Mouse (Mus musculus) liver, embryonic 15.5 days (tissue): ENCODE data around the gene Mark4. TPM values are rescaled to one million over a fixed set of nuclear protein-coding genes. Genes with fewer than 3 reads are reported as not detected.
A peak's percentile ranks its signal among the peaks of the same experiment; 100 is the strongest.

Experiments
- ATAC-seq: fragments of 200-750 bp; cut with Nextera tagmentation; 2 replicates; pipeline ENCODE4 v1.8.0; 2017; ENCODE audit warnings: moderate number of reproducible peaks, mild to moderate bottlenecking, moderate library complexity; ENCODE audit not compliant: insufficient read depth
- H3K27ac ChIP-seq: fragments of 300-500 bp; sonication (generic); replicated peaks from 2 replicates; pipeline ENCODE4 v1.5.1; 2015; ENCODE audit warnings: mild to moderate bottlenecking, inconsistent platforms
- H3K27me3 ChIP-seq: fragments of 300-500 bp; sonication (generic); 2 replicates; pipeline ENCODE4 v1.6.1; 2015; ENCODE audit warnings: mild to moderate bottlenecking, inconsistent platforms
- H3K36me3 ChIP-seq: fragments of 300-500 bp; sonication (generic); replicated peaks from 2 replicates; pipeline ENCODE4 v1.6.1; 2015; ENCODE audit warnings: moderate library complexity, mild to moderate bottlenecking, inconsistent platforms
- H3K4me1 ChIP-seq: fragments of 300-500 bp; sonication (generic); replicated peaks from 2 replicates; pipeline ENCODE4 v1.6.1; 2015; ENCODE audit warnings: inconsistent platforms
- H3K4me2 ChIP-seq: fragments of 300-500 bp; sonication (generic); 2 replicates; pipeline ENCODE4 v1.6.1; 2015; ENCODE audit warnings: moderate library complexity, mild to moderate bottlenecking, inconsistent platforms
- H3K4me3 ChIP-seq: fragments of 300-500 bp; sonication (generic); replicated peaks from 2 replicates; pipeline ENCODE4 v1.5.1; 2015; ENCODE audit warnings: mild to moderate bottlenecking, inconsistent platforms
- H3K9ac ChIP-seq: fragments of 300-500 bp; sonication (generic); 2 replicates; pipeline ENCODE4 v1.6.1; 2015; ENCODE audit warnings: moderate library complexity, mild to moderate bottlenecking, inconsistent platforms
- H3K9me3 ChIP-seq: fragments of 300-500 bp; sonication (generic); replicated peaks from 2 replicates; pipeline ENCODE4 v1.6.1; 2016; ENCODE audit warnings: inconsistent platforms
- WGBS: fragments of 180-500 bp; shearing (Covaris S2); methylation state at CpG from one replicate; pipeline ENCODE4 v1.1.7; 2015; ENCODE audit warnings: mixed read lengths; ENCODE audit not compliant: insufficient replicate concordance; 5-methylcytosine and 5-hydroxymethylcytosine counted together
- microRNA counts: library from miRNA; unstranded; fragments of <30 nt; microRNA quantifications from one replicate; lab custom pipeline; 2016
- microRNA-seq: library from miRNA; unstranded; fragments of <30 nt; microRNA quantifications from one replicate; pipeline ENCODE4, GENCODE M21; 2016
- polyA plus RNA-seq: library from polyadenylated mRNA; unstranded; fragments of >200 nt; fragmentation: Nextera tagmentation; extraction: Ambion mirVana; gene quantifications from 2 replicates; pipeline ENCODE4 v1.2.1, GENCODE M21; 2015

Mark4 gene
- polyA plus RNA-seq, 1 experiment from 2014 or later = 1.2 TPM

DNA sequence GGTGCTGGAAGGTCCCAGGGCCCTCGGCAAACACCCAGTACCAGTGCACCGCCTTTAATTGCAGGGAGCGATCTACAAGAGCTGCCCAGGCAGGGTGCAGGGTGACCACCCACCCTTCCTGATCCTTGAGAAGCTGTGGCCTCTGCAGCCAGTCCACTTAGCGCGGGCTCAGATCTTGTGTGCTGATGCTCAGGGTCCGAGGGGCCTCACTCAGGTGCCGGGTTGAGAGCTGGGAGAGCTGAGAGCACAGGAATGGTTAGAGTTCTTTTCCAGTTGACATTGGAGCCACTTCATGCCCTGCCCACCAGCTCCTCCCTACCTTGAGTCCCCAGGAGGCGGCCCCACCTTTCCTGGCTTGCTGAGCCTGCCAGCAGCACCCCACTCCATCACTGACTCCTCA lies 64.1 kb downstream of the Mark4 start:
- no peak overlapping the region for H3K9ac ChIP-seq
- WGBS = 85% methylated on average over 8 of the region's 8 CpGs
- no peak for ATAC-seq

DNA sequence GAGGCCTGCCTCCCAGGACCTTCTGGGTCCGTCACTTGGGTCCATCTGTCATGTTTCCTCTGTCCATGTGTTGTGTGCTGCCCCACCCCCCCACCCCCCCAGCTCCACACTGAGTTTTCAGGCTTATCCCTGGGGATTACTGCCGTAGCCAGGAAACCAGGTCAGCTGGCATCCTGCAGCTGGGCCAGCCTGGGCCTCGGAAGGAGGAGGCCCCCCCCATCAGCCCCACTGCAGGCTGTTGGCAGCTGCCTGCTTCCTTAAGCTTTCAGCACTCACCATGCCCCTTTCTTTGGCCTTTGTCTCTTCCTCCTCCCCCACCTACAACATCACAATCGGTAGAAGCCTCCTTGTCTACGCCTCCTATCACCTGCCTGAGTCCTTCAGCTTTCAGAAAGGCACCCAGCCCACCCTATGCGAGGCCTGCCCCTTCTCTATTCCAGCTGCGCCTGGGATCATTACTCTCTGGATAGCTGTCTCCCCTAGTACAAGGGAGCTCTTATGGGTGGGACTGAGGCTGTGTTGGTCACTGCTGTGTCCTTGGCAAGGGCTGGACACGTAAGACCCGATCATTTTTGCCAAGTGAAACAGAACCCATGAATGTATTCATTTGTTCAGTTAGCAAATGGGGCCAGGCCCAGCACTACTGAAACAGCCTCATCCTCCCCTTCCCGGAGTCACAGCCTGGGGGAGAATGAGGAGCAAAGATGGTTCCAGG lies 69.8 kb downstream of the Mark4 start:
- Histone ChIP-seq H3K9me3 (no peaks in the 10 kb centered on the region), H3K4me2 (no peak overlapping the region), H3K27me3 (no peaks in the 10 kb centered on the region), H3K4me3 (no peak overlapping the region), H3K36me3 (peaks cover 92% of the 10 kb centered on the region), H3K9ac (no peak overlapping the region), H3K4me1 (0 out of 2 replicates have a peak, but pooled peaks cover 8% of the 10 kb centered on the region), H3K27ac (no peak overlapping the region)
- no peak for ATAC-seq
- 75% methylated on average over 10 of the region's 10 CpGs for whole genome bisulfite sequencing

More for the DNA sequence above, 64.1 kb downstream of the Mark4 start:
- peaks cover 8% of the 10 kb centered on the region for H3K27me3 ChIP-seq
- no peak overlapping the region for H3K4me3 ChIP-seq
- no peaks in the 10 kb centered on the region for H3K9me3 ChIP-seq
- H3K27ac ChIP-seq = no peak overlapping the region
- H3K4me1 ChIP-seq = peaks cover 4% of the 10 kb centered on the region; the same call in 1 of the 2 replicates
- H3K36me3 ChIP-seq = peaks cover 58% of the 10 kb centered on the region
- no peak overlapping the region for H3K4me2 ChIP-seq

DNA sequence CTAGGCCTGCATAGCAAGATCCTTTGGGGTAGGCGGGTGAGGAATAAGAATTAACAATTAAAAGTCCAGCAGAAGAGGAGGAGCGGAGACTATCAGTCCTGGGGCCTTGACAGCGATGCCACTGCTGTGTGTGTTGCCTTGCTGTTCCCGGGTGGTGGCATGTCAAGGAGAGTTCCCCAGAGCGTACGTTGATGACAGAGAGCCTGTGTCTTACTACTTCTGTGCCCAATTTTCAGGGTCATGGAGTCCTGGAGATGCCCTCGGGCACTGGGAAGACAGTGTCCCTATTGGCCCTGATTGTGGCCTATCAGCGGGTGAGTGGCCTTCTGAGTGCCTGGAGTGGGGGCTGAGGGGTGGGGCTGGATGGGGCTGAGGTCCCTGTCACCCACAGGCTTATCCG lies 74.9 kb downstream of the Mark4 start:
- peaks cover 30% of the 10 kb centered on the region for H3K4me1 ChIP-seq
- peaks cover 42% of the 10 kb centered on the region for H3K36me3 ChIP-seq
- H3K9ac ChIP-seq = no peak overlapping the region
- H3K27ac ChIP-seq = no peak overlapping the region
- no peak for ATAC-seq
- no peaks in the 10 kb centered on the region for H3K9me3 ChIP-seq
- H3K27me3 ChIP-seq = no peaks in the 10 kb centered on the region
- H3K4me3 ChIP-seq = no peak overlapping the region
- WGBS = 80% methylated on average over 9 of the region's 9 CpGs
- no peak overlapping the region for H3K4me2 ChIP-seq

DNA sequence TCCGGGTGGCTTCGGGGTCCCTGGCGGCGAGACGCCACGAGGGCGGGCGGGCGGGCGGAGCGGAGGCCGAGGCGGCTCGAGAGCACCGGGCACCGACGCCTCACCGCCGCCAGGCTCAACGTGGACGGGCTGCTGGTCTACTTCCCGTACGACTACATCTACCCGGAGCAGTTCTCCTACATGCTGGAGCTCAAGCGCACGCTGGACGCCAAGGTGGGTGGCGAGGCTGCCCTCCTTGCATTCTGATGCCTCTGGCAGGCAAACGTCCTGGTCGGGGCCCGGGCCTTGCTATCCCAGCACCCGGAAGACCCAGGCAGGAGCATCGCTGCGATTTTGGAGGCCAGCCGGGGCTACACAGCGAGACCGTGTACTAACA lies 76.5 kb downstream of the Mark4 start:
- under 1% methylated on average over 32 of the region's 37 CpGs for WGBS
- Histone ChIP-seq H3K27me3 (no peaks in the 10 kb centered on the region), H3K27ac (0 out of 2 replicates have a peak overlapping the region, but pooled peaks have one; percentile 31), H3K9ac (peak overlapping the region; percentile 67), H3K4me2 (peak overlapping the region; percentile 86), H3K4me3 (peak overlapping the region; percentile 82), H3K4me1 (peaks cover 26% of the 10 kb centered on the region), H3K36me3 (peaks cover 28% of the 10 kb centered on the region), H3K9me3 (no peaks in the 10 kb centered on the region)
- peak; percentile 68 for ATAC-seq

DNA sequence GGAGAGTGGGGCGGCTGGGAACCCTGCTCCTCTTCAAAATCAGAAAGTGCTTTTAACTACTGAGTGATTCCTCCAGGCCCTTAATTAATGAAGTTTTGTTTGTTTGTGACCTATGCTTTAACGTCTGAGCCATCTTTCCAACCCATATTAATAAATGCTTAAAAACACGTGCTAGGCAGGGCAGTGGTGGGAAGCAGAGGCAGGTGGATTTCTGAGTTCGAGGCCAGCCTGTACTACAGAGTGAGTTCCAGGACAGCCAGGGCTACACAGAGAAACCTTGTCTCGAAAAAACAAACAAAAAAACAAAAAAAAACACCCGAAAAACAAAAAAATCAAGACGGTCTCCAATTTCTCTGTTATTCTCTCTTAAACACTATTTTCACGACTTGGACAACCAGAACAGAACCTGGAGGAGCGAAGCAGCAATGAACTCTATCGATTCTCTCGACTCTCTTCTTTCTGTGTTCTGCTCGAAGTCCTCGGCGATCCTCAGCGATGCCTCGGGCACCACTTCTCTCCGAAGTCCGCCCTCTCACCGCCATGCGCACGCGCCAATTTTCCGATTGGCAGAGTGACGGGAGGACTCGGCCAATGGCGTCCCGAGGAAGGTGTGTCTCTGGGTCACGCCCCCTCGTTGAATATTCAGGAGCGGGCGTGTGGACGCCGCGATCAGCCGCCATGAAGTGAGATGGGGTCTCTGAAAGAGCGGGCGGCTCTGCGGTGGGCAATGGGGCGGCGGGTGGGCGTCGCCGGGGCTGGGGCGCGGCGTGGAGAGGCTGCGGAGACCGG lies 77.0 kb downstream of the Mark4 start, which contains the start of gene Ercc2:
Gene Ercc2 (plus strand): TSS at position 634 of the 789 bp plus-strand sequence.
- H3K4me3 ChIP-seq = peak within 1 kb of the TSS; percentile 82
- no peaks in the 10 kb centered on the region for H3K27me3 ChIP-seq
- peaks cover 22% of the 10 kb centered on the region for H3K36me3 ChIP-seq
- peaks cover 23% of the 10 kb centered on the region for H3K4me1 ChIP-seq
- ATAC-seq = peak; percentile 95
- 4% methylated on average over 47 of the region's 48 CpGs for WGBS
- peak within 1 kb of the TSS; percentile 86 for H3K4me2 ChIP-seq
- H3K9me3 ChIP-seq = no peaks in the 10 kb centered on the region
- peak within 1 kb of the TSS; percentile 67 for H3K9ac ChIP-seq
- 0 out of 2 replicates have a peak within 1 kb of the TSS, but pooled peaks have one; percentile 31 for H3K27ac ChIP-seq

DNA sequence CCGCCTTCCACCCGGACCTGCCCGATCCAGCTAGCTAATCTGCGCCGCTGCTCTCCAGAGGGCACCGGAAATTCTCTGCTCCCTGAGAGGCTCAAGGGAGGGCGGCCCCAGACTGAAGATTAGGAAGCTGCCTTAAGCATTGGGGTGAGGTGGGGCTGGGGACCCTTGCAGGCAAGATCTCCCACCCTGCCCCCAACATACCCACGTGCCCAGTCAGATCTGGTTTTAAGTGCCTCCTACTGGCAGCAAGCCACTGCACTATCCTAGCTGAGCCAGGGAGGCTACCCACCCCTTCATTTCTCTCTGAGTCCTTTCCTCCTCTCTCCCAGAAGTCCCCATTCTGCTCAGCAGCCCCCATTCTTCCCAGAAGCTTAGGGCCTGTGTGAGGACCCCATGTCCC lies 80.6 kb downstream of the Mark4 start:
- no peak overlapping the region for H3K9ac ChIP-seq
- H3K4me3 ChIP-seq = no peak overlapping the region
- 61% methylated on average over 8 of the region's 8 CpGs for WGBS
- H3K4me2 ChIP-seq = no peak overlapping the region
- H3K9me3 ChIP-seq = no peaks in the 10 kb centered on the region
- H3K27ac ChIP-seq = no peak overlapping the region
- no peak for ATAC-seq
- H3K4me1 ChIP-seq = peaks cover 17% of the 10 kb centered on the region
- no peaks in the 10 kb centered on the region for H3K27me3 ChIP-seq
- no peaks in the 10 kb centered on the region; the same call in 1 of the 2 replicates for H3K36me3 ChIP-seq

DNA sequence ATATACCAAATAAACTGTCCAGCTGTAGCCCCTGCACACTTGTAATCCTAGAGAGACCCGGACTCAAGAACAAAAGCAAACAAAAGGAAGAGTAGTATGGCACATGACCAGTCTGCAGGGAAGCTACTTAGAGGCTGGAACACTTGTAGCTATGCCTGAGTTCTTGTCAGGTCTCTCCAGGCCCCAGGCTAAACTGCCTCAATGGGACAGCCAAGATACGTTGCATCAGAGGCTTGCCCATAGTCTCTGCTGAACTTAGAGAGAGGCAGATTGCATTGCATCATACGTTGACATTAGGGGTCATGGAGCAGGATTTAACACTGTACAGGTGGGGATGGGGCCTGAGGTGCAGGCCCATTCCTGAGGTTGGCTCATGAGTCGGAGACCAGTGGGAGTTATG lies 82.6 kb downstream of the Mark4 start:
- Histone ChIP-seq H3K27ac (no peak overlapping the region), H3K4me1 (0 out of 2 replicates have a peak, but pooled peaks cover 1% of the 10 kb centered on the region), H3K4me2 (no peak overlapping the region), H3K27me3 (no peaks in the 10 kb centered on the region), H3K4me3 (no peak overlapping the region), H3K9me3 (no peaks in the 10 kb centered on the region), H3K36me3 (no peaks in the 10 kb centered on the region; the same call in 1 of the 2 replicates), H3K9ac (no peak overlapping the region)
- 67% methylated on average over 4 of the region's 4 CpGs for WGBS
- ATAC-seq = peak; percentile 48; the same call in 1 of the 2 replicates

DNA sequence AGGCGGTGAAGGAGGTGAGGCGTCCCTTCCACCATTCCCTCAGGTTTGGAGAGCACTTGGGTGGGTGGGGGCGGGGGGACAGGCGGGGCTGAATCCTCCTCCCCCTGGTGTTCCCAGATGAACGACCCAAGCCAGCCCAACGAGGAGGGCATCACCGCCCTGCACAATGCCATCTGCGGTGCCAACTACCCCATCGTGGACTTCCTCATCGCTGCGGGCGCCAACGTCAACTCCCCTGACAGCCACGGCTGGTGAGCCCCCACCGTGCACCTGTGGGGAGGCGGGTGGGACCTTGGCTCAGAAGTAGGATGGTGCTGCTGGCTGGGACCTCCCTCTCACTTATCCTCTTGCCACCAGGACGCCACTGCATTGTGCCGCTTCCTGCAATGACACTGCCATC lies 83.3 kb downstream of the Mark4 start:
- H3K9ac ChIP-seq = no peak overlapping the region
- WGBS = 70% methylated on average over 18 of the region's 18 CpGs
- no peak for ATAC-seq
- H3K4me2 ChIP-seq = no peak overlapping the region
- H3K9me3 ChIP-seq = no peaks in the 10 kb centered on the region
- H3K27me3 ChIP-seq = no peaks in the 10 kb centered on the region; the same call in 1 of the 2 replicates
- no peaks in the 10 kb centered on the region for H3K4me1 ChIP-seq
- H3K4me3 ChIP-seq = no peak overlapping the region
- no peak overlapping the region for H3K27ac ChIP-seq
- no peaks in the 10 kb centered on the region; the same call in 1 of the 2 replicates for H3K36me3 ChIP-seq

MicroRNA genes within 50 kb of the gene (microRNA counts, 519-probe panel; counts per million panel counts)
- microRNA mmu-miR-343 (lab: Ali Mortazavi, UCI) = not detected

Small RNA genes lying within 50 kb of the gene (microRNA-seq; reads per million reads assigned to microRNA genes)
- gene Mir343 = not detected

Other genes with a start within 250 kb of the Mark4 start
- gene Gpr4, start 246.3 kb downstream of the Mark4 start, polyA plus RNA-seq = 0.50 TPM in 2 replicates
- 15.3 and 16.0 TPM in 2 replicates for gene Opa3, start 230.5 kb downstream of the Mark4 start, polyA plus RNA-seq
- 41.2 and 42.4 TPM in 2 replicates for gene Vasp, start 187.0 kb downstream of the Mark4 start, polyA plus RNA-seq
- 0.05 TPM in 1 of 2 replicates, not detected in the other for gene Ppm1n, start 178.8 kb downstream of the Mark4 start, polyA plus RNA-seq
- gene Rtn2, start 176.2 kb downstream of the Mark4 start, polyA plus RNA-seq = 3.9 and 5.2 TPM in 2 replicates
- 0.03 TPM in 1 of 2 replicates, not detected in the other for gene Fosb, start 148.8 kb downstream of the Mark4 start, polyA plus RNA-seq
- gene Ercc1, start 114.0 kb downstream of the Mark4 start, polyA plus RNA-seq = 14.0 and 14.5 TPM in 2 replicates
- gene Cd3eap, start 99.3 kb downstream of the Mark4 start, polyA plus RNA-seq = 7.9 and 8.1 TPM in 2 replicates
- gene Ppp1r13l, start 99.1 kb downstream of the Mark4 start, polyA plus RNA-seq = 0.94 and 1.5 TPM in 2 replicates
- 6.2 and 7.5 TPM in 2 replicates for gene Ercc2, start 76.8 kb downstream of the Mark4 start, polyA plus RNA-seq
- gene Klc3, start 54.7 kb downstream of the Mark4 start, polyA plus RNA-seq = 0.46 and 0.84 TPM in 2 replicates
- gene Ckm, start 54.0 kb downstream of the Mark4 start, polyA plus RNA-seq = 32.2 and 49.9 TPM in 2 replicates
- gene Exoc3l2, start 4.5 kb upstream of the Mark4 start, polyA plus RNA-seq = 0.85 and 1.2 TPM in 2 replicates
- 0.79 and 1.1 TPM in 2 replicates for gene Bloc1s3, start 49.5 kb upstream of the Mark4 start, polyA plus RNA-seq
- gene Trappc6a, start 49.6 kb upstream of the Mark4 start, polyA plus RNA-seq = 41.2 and 42.0 TPM in 2 replicates
- gene Nkpd1, start 59.0 kb upstream of the Mark4 start, polyA plus RNA-seq = not detected in 2 replicates
- 10.2 and 15.7 TPM in 2 replicates for gene Ppp1r37, start 104.3 kb upstream of the Mark4 start, polyA plus RNA-seq
- gene Zfp296, start 118.5 kb upstream of the Mark4 start, polyA plus RNA-seq = 0.60 and 0.81 TPM in 2 replicates
- gene Gemin7, start 118.8 kb upstream of the Mark4 start, polyA plus RNA-seq = 79.6 and 90.9 TPM in 2 replicates
- 12.2 and 13.4 TPM in 2 replicates for gene Clasrp, start 145.7 kb upstream of the Mark4 start, polyA plus RNA-seq
- gene Relb, start 170.6 kb upstream of the Mark4 start, polyA plus RNA-seq = 1.7 TPM in 2 replicates
- 48.3 and 48.8 TPM in 2 replicates for gene Clptm1, start 206.2 kb upstream of the Mark4 start, polyA plus RNA-seq
- 1,160 and 1,332 TPM in 2 replicates for gene Apoc2, start 219.1 kb upstream of the Mark4 start, polyA plus RNA-seq
- gene Gm44805, start 222.6 kb upstream of the Mark4 start, polyA plus RNA-seq = 22.2 and 29.1 TPM in 2 replicates
- 273 and 372 TPM in 2 replicates for gene Apoc4, start 222.7 kb upstream of the Mark4 start, polyA plus RNA-seq
- gene Apoc1, start 233.8 kb upstream of the Mark4 start, polyA plus RNA-seq = 609 and 611 TPM in 2 replicates
- 2,704 and 3,478 TPM in 2 replicates for gene Apoe, start 240.4 kb upstream of the Mark4 start, polyA plus RNA-seq